Mouse (Mus musculus): ENCODE results near the gene Pnpla5. TPM values are rescaled to one million over a fixed set of nuclear protein-coding genes. Genes with fewer than 3 reads are reported as not detected.
"Not testable (repeated sequence)": the region's sequence is repeated elsewhere in the genome, so short reads cannot be mapped to it uniquely, and the experiment has no call there.

Pnpla5 gene
- total RNA-seq (2021): not detected

DNA sequence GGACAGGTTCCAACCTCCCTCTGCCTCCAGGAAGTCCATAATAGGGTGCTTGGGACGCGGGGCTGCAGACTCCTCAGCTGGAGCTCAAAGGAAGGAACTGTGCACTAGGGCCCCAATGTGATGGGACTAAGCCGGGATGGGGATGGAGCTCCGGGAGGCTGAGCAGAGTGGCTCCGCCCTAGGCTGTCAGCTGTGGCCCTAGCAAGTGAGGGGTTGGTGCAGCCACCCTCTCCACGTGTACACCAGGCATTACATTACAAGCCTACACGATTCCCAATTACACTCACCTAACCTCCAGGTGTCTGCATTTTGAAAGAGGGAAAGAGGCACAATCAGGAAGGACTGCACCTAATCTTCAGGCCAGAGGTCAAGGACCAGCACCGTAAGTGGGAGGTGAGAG is at the start of gene Pnpla5:
Gene Pnpla5, minus strand, starts transcription at position 101 of the 400 bp plus-strand sequence.
- DNase-seq (ENCODE audit: extremely low spot score in 1 of 2, low spot score in 1 of 2): no peak

DNA sequence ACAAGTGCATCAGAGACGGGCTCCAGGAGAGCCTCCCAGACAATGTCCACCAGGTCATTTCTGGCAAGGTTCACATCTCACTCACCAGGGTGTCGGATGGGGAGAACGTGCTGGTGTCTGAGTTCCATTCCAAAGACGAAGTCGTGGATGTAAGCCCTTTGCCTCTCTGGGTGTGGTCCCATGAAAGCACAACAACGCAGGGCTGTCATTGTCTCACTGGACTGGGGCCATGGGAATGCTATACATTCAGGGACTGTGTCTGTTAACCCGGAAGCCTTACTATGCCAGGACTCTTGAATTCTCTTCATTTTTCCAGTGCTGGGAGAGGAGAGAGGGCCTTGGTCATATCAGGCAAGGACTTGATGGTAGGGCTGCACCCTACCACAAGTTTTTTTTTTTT is 48.2 kb upstream of the Pnpla5 start:
- DNase-seq (ENCODE audit: extremely low spot score in 1 of 2, low spot score in 1 of 2): no peak

DNA sequence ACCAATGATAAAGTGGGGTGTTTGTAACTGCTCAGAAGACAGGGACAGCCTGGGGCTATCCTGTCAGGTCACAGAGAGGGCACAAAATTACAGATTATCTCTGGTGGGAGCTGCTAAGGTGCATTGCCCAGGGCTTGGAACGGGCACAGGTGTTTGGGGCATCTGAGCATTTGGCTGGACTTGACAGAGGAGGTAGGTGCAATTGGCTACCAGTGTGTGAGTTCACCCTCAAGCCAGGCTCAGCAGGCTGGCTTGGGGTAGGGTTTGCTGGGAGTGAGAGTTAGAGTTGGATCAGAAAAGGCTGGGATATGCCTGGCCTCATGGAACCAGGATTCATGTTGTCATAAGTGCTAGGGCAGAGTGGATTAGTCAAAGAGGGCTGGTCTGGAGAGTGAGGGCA is 46.5 kb upstream of the Pnpla5 start:
- no peak for DNase-seq (ENCODE audit: extremely low spot score in 1 of 2, low spot score in 1 of 2)

DNA sequence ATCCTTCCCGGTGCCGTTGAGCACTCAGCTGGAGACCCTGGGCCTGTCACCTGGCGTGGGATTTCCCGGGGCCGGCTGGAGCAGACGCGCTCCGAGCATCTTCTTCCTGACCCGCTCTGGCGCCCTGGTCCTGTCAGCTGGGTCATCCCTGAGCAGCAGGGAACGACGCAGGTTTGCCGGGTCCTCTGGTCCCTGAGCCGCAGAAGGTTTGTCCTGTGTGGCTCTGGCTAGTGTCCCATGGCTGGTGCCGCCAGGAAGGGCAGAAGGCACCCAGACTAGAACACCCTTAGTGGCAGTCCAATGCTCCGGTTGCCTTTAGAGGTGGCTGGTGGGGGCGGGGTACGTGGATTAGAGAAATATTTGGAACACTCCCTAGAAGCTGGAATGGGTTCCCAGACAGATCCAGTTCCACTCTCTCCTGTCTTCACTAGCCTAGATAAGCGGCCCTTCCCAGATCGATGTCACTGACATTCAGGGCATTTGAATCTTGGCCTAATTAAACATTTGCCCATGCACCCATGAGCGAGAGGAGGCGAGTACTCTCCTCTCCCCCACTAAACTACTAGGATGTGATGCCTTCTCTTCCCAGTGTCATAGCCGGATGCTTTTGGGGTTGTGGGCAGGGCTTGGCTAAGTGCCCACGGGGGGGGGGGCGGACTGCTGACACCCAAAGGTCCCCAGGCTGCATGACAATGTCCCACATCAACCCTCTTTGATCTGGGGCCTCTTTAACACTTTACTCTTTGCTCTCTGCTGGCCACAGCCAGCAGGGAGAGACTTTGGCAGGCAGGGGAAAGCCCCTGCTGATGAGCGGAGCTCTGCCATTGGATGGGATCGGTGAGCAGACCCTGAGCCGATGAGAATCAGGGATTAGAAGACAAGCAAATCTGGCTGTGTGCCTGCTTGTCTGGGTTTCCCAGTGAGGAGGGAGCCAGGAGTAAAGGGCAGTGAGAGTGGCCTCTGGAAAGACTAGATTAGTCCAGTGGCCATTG is 45.5 kb upstream of the Pnpla5 start:
- DNase-seq (ENCODE audit: extremely low spot score in 1 of 2, low spot score in 1 of 2): peak; percentile 23 to 30

DNA sequence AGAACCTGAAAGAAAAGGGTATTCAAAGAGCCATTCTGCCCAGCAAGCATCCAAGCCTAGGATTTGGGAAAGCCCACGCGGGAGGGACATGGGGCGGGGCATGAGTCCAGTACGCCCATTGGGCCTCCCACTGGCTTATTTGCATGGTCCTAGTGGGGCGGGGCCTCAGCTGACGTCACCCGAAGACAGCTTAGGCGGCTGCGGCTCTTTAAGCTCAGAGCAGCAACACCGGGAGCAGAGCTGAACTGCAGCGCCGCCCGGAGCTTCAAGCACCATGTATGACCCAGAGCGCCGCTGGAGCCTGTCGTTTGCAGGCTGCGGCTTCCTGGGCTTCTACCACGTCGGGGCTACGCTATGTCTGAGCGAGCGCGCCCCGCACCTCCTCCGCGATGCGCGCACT is 44.6 kb upstream of the Pnpla5 start, which contains the start of gene Pnpla3:
Gene Pnpla3, plus strand, starts transcription at position 238 of the 400 bp plus-strand sequence.
- peak; percentile 84 to 91 for DNase-seq (ENCODE audit: extremely low spot score in 1 of 2, low spot score in 1 of 2)

DNA sequence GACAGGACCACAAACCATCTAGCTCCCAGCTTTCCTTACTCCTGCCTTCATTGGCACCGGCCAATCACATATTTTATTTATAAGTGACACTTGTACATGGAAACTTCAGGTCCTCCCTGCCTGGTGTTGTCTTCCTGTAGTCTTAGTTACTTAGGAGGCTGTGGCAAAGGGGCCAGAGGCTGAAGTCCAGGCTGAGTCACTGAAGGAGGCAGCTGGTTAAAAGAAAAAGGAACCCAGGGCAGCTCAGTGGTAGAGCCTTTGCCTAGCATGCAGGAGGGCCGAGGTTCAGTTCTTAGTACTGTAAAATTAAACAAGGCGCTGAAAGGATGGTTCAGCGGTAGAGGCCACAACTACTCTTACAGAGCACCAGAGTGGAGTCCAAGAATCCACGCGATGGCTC is 43.8 kb upstream of the Pnpla5 start:
- no peak for DNase-seq (ENCODE audit: extremely low spot score in 1 of 2, low spot score in 1 of 2)

DNA sequence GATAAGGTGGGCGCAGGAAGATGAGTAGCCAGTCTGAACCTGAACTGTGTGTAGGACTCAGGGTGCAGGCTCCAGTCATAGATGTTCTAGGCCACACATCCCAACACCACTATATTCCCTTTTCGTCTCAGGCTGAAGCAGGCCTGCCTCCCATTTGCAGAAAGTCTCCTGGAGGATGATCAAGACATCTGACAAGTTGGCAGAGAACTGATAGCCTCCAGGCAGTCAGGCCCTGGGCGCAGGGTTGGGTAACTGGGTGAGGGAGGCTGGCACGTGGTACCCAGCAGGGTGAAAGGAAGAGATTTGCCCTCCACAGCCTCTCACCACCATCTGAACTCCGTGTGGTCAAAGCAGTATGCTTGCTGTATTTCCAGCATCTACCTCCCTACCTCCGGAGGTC is 38.9 kb upstream of the Pnpla5 start:
- DNase-seq (ENCODE audit: extremely low spot score in 1 of 2, low spot score in 1 of 2): no peak

DNA sequence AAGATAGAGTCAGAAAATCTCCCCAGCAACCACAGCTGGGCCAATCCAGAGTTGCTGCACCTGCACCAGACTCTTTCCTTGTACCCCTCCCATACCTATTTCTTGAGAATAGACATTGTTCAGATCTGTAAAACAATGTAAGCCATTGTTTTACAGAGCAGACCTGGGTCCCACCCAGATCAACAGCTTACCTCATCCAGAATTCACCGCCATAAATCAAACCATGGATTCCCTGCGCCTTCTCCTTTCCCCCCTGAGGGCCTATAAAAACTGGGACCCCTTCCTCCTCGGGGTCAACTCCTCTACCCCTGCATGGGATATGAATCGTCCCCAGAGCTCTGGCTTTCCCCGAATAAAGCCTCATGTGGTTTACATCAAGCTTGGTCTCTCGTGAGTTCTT is 34.6 kb upstream of the Pnpla5 start:
- not testable (repeated sequence) for DNase-seq (ENCODE audit: extremely low spot score in 1 of 2, low spot score in 1 of 2)

DNA sequence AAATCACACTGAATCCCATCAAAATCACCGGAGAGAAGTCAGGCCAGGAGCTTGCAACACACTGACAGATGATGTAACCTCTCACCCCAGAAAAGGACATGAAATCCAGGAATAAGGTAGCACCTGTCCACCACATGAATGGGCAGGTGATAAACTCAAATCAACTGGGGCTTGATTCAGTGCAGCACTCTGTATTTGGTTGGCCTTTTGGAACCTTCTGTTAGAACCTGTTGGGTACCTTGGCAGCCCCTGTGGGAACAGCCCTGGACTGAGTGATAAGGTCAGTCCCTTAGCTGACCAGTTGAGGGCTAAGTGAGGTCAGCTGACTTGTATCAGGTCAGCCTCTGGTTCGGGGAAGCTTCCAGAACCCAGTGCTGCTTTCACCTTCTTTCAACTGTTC is 33.2 kb upstream of the Pnpla5 start:
- DNase-seq (ENCODE audit: extremely low spot score in 1 of 2, low spot score in 1 of 2): no peak

DNA sequence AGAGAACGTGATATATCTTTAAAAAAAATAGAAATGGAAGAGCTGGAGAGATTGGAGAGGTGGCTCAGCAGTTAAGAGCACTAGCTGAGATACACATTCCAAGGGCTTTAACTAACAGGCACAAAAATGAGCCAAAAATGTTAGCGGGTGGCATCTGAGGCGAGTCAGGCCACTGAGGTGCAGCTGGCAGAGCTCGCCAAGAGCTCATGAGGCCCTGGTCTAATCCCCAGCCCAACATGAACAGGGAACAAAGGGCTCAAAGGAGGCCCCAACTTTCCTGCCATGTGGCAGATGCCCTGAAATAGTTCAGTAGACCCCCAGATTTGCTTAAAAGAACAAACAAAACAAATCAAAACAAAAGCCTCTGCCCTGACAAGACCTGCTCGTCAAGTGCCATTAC is 18.0 kb upstream of the Pnpla5 start:
- DNase-seq (ENCODE audit: extremely low spot score in 1 of 2, low spot score in 1 of 2): no peak

DNA sequence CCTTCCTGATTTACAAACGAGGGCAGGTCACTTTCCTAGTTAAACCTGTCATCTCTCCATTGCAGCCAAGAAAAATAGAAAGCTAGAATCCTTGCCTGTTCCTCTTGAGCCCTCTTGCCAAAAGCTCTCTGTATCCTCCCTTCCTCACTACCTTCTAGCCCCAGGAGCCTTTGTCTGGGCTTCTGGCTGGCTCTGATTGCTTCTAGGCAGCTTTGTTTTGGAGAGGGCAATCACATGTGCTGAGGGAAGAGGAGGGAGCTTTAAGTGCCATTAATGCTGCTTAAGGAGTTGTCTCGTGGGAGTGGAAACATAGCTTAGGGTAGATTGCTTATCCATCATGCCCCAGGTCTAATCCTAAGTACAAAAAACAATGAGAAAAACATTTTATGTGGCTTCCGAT is 17.1 kb upstream of the Pnpla5 start:
- DNase-seq (ENCODE audit: extremely low spot score in 1 of 2, low spot score in 1 of 2): no peak

DNA sequence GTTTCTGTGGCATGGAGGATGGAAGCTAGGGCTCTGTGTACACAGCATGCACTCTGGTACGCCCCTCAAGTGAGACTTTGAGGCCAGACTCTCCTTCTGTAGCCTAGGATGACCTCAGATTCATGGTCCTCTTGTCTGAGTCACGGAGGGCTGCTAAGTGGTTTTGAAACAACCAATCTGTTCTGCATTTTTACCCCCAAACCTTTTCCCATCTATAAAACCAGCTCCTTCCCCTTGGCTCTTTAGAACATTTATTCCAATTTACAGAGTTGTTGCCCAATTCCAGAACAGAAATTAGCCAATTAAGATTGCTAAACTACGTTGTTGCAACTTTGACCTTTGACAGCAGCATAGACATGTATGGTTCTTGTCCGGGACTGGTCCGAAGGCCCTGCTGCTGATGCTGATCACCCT is 16.6 kb upstream of the Pnpla5 start:
- DNase-seq (ENCODE audit: extremely low spot score in 1 of 2, low spot score in 1 of 2): no peak

DNA sequence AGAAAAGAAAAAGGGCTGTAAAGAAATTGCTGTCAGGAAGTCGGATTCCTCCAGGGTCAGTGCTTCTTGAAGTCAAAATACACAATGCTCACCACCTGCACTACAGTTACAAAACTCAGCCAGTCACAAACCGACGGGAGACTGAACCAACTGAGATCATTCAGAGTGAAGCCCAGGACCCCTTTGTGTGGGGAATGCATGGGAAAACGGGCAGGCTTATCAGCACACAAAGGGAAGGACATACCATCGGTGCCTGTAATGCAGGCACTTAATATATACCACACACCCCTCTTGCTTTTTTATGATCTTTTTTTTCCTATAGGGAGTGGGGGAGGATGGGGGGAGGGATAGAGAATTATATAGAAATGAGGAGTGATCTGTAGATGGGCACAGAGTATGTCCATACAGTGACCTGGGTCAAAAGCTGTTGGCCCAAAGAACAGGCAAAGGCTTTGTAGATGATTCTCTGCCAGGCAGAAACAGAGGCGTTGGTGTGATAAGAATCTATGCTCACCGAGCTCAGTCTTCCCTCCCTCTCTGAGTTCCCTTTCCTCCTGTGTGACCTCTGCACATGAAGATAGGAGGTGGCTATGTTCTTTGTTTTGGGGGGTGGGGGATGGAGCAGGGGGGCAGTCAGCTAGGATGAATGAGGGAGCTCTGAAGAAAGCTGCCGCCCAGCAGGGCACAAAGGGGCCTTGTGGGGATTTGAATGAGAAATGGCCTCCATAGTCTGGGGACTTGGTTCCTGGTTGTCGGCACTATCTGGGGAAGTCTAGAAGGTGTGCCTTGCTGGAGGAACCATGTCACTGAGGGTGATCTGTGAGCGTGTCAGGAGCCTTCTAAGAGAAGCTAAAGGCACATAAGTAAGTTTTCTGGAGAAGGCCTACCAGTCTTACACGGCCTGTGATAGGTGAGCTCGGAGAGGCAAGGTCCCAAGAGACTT is 13.8 kb upstream of the Pnpla5 start:
- DNase-seq (ENCODE audit: extremely low spot score in 1 of 2, low spot score in 1 of 2): no peak

DNA sequence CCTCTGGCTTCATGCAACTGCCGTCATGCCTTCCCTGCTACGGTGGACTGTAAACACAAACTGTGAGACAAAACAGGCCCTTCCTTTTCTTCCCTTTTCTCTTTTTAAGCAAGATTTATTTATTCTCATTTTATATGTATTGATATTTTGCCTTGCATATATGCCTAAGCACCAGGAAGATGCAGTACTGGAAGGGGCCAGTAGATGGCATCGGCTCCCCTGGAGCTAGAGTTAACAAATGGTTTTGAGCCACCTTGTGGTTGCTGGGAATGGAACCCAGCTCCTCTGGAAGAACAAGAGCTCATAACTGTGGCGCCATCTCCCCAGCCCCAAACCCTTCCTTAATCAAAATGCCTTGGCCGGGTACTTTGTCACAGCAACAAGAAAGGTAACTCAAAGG is 12.5 kb upstream of the Pnpla5 start:
- peak in 1 of 2 experiments; percentile 24 for DNase-seq (ENCODE audit: extremely low spot score in 1 of 2, low spot score in 1 of 2)

DNA sequence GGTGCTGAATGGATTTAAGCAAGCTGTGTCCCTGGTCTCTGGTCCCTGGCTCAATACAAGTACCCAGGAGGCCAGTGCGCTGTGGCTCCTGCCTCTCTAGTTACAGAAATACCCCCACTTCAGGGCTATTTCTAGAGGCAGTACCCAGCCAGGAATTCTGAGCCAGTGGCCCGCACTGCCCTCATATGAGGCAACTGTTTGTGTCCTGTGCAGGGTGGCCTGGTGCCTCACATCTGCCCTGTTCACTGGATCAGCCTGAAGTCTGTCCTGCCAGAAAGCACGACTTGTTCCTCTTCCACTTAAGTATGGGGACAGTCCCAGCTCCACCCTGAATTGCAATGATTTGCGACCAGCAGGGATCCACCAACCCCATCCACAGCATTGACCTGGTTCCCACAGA is 10.5 kb upstream of the Pnpla5 start:
- no peak for DNase-seq (ENCODE audit: extremely low spot score in 1 of 2, low spot score in 1 of 2)

DNA sequence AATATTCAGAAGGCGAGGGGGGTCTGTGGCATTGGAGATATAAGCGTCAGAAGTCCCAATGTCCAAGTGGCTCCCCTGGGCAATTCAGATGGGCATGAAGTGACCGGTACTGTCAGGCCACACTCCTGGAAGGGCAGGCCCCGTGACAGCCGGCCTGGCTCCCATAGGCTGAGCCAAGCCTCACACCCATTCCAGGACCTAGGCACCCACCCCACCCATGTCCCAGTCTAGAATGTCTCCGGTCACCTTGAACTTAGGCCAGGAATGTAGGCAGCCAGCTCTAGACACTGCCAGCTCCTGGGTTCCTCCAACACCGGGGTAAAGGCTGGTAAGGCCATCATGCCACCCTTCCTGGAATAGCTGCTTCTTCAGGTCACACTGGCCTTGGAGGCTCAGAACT is 9.0 kb upstream of the Pnpla5 start:
- DNase-seq (ENCODE audit: extremely low spot score in 1 of 2, low spot score in 1 of 2): no peak

DNA sequence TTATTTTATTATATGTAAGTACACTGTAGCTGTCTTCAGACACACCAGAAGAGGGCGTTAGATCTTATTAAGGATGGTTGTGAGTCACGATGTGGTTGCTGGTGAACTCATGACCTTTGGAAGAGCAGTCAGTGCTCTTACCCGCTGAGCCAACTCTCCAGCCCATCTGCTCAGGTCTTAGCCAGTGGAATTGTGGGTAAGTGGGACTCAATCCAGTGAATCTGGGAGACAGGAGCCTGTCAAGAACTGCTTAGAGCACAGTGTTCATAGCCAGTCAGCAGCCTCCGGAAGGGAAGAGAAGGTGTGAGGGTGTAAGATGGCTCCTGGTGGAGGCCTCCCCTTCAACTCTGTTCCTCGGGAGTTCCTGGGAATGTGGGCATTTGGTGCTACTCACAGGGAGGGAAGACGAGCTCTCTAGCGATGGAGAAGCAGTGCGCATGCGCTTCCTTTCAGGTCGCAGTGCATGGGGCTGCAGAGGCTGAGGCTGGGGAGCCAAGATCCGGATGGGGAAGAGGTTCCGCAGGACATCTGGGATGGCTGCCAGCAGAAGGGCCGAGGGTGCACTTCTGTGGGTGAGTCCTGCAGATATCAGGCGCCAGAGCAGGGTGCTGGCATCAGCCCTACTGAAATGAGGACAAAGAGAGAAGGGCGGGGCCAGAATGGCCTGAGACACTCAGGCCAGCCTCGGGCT is 8.3 kb upstream of the Pnpla5 start:
- peak in 1 of 2 experiments; percentile 11 for DNase-seq (ENCODE audit: extremely low spot score in 1 of 2, low spot score in 1 of 2)

DNA sequence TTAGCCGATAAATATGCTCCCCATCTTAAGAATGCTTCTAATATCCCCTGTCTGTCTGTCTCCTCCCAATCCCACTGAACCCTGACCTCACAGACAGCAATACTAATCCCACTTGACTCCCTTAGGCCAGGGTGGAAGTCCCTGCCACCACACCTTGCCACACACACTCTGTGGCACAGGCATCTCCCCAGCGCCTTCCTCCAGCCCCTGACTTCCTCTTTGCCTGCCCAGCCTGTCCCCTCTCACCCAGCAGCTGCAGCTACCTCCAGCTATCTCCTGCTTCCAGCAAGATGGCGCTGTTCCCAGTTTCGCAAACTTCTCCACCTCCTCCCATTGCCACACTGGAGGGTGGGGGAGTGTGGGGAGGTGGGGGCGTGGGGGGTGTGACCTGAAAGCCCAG is 3.9 kb upstream of the Pnpla5 start:
- no peak for DNase-seq (ENCODE audit: extremely low spot score in 1 of 2, low spot score in 1 of 2)

DNA sequence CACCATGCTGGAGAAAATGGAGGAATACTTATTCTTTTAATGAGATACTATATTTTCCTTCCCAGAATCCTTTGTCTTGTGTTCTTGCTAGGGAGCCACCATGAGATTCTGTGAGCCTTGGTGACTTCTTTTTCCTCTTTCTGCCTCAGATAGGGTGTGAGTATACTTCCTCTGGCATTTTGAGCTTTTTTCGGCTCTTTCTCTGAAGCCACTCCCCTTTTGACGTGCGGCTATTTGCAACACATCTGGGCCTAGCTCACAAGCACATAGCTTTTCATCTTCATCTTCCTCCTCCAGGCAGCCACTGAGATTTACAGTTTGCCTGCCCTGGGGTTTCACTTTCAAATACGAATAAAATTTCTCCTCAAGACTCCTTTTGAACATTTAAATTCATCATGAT is 3.5 kb upstream of the Pnpla5 start:
- DNase-seq (ENCODE audit: extremely low spot score in 1 of 2, low spot score in 1 of 2): no peak

DNA sequence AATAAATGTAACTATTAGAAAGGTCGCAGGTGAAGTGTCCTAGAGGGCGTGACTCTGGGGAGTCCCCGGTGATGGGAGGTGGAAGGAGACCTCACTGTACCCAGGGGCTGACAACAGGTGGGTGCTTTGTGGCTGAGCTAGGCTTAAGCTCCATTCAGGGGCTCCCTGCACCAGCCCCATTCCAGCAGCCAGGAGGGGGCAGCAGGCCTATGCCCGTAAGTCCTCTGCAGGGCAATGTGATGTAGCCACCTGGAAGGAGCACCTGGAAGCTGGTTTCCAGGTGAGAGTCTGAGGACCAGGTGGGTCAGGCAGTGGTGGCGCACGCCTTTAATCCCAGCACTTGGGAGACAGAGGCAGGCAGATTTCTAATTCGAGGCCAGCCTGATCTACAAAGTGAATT is 1.1 kb upstream of the Pnpla5 start:
- no peak for DNase-seq (ENCODE audit: extremely low spot score in 1 of 2, low spot score in 1 of 2)
